Mouse (Mus musculus) MN1 (cell line): ENCODE measurements around the gene Irf8.

Source experiments
- DNase-seq: peaks from one replicate; pipeline ENCODE4 v3.0.0-alpha.2; 2016; ENCODE audit warnings: low spot score

Gene Irf8

DNA sequence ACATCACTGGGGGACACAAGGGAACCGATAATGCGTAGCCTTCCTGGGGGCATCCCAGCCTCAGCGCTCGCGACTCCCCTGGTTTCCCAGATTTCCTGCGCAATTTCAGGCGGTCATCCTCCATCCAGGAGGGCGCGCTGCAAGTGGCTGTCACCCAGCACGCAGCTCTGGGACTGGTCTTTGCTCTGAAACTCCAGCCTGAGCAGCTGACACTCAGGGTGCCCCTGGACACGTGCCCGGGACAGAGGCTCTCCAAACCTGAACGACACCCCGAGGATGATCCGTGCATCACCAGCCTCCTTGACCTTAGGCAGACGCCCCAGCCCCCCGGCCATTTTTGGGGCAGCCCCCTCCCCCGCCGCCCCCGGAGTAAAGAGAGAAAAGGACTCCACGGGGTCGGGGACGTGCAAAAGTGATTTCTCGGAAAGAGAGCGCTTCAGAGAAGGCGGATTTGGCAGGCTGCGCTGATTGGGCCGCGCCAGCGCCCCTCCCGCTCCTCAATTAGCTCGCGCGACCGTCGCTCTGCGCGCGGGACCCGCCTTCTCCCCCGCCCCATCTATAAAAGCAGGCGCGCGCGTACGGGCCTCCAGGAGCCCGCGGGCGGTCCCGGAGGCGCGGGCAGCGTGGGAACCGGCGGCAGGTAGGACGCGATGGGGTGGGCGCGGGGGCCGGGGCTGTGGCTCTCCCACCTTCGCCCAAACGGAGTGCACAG, at the start of gene Irf8:
Gene Irf8, plus strand, starts transcription at position 589 of the 712 bp plus-strand sequence.
- no peak for DNase-seq

DNA sequence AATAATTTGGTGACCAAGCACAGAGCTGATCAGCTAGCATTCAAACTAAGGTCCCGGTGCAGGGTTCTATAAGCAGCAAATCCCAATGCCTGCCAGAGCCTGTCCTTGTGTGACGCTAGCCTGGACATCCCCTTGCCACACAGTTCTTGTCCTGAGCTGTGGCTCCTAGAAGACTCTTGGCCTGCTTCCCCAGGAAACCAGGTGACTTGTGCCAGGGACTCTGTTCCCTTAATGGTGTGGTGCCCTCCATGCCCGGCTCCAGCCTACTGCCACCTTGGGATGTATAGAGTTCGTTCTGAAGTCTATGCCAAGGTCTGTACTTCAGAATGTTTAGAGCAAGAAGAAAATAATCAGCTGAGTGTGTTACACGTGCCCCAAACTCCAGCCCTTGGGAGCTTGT, 49.6 kb upstream of the Irf8 start:
- no peak for DNase-seq

DNA sequence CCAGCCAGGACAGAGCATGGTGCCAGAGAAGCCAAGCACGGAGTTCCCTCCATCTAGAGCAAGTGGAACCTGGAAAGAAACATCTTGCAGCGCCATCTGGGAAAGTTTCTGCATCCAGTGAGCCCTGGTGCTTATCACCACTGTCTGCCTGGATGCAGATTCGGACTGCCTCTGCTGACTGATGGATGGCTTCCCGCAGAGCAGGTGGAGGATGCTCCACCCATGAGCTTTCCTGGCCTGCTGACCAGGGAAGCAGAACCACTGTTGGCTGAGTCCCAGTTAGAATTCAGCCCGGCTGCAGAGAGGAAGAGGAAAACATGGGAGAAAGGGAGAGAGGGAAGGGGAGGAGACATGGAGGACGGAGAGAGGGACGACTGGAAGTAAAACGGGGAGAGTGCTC, 48.4 kb upstream of the Irf8 start:
- no peak for DNase-seq

DNA sequence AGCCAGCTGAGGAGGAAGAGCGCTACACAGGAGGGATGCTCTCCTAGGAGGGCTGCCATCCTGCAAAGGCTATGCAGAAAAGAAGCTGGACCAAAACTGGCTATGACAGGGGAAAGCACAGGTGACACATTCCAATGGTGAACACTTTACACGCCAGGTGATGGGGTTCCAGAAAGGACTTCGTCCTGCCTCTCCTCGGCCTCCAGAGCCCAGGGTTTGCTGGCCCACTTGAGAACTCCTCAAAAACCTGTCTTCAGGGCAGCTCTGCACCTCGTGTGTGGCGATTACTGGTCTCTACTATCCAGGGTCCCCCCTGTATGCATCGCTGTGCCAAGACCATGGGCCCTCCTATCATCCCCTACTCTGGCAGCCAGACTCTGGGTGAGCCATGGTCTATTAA, 47.6 kb upstream of the Irf8 start:
- DNase-seq, result no peak

DNA sequence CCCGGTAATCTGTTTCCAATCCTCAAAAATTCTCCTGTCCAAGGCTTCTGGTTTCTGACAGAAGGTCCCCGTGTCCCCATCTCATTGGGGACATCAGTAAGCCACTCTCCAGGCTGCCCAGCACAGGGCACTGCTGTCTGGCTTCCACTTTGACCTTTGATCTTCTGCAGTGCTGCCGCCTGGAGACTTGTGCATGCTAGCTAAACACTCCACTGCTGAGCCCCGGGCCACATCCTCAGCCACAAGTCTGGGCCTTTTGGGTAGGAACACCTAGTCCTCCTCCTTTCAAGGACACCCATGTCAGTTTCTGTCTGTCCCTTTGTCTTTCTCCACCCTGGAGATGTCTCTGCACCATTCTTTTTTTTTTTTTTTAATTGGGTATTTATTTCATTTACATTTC, 43.2 kb upstream of the Irf8 start:
- DNase-seq, result no peak

DNA sequence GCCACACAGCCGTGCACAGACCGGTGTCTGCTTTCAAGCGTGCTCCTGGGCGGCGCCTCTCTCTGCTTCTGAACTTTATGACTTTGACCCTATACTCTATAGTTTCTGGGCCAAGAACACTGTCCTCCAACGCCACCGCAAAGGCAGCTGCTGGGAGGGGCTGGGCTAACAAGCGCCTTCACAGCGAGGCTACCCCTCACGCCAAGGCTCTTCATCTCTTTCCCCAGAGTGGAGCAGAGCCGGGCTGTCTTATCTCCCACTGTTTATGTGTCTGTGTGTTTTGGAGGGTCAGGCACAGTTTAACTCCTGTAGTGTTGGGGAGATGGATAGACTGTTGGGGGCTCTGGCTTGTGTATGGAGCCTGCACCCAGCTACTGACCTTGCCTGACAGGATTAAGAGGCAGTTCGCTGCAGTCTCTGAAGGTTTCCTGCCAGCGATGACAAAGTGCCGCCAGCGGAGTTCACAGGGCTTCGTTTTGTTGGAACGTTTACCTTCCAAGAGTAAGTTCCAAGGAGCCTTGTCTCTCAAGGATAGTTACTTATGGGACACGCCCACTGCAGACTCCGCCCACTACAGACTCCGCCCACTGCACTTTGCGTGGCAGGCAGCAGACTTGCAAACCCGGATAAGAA, 42.2 kb upstream of the Irf8 start:
- DNase-seq, result no peak

DNA sequence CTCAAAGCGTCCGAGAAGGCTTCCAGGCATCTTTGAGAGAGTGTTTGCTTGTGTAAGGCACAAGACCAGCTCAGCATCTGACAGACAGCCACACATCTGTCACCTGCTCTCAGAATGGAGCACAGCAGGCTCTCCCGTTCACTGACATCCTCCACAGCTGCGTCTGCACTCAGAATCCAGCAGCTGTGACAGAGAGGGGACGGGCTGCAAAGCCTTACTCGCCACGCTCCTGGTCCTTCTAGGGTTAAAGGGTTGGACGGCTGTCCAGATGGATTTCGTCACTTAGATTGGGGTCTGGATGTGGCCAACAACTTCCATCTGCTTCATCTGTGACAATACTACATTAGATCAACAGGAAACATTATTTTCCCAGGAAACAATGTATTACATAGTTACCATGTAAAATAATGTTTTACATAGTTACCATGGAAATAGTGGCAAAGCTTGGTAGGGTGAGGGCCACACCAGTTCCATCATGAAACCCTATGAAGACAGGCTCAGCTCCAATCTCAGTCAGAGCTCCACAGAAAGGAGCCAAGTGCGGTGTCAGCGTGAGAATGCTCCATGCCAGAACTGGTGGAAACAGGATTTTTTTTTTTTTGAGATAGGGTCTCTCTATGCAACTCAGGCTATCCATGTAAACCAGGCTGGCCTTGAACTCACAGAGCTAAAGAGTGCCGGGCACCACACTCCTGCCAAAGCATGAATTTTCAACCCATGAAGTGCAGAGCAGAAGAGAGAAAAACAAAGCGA, 39.6 kb upstream of the Irf8 start:
- DNase-seq, result no peak

DNA sequence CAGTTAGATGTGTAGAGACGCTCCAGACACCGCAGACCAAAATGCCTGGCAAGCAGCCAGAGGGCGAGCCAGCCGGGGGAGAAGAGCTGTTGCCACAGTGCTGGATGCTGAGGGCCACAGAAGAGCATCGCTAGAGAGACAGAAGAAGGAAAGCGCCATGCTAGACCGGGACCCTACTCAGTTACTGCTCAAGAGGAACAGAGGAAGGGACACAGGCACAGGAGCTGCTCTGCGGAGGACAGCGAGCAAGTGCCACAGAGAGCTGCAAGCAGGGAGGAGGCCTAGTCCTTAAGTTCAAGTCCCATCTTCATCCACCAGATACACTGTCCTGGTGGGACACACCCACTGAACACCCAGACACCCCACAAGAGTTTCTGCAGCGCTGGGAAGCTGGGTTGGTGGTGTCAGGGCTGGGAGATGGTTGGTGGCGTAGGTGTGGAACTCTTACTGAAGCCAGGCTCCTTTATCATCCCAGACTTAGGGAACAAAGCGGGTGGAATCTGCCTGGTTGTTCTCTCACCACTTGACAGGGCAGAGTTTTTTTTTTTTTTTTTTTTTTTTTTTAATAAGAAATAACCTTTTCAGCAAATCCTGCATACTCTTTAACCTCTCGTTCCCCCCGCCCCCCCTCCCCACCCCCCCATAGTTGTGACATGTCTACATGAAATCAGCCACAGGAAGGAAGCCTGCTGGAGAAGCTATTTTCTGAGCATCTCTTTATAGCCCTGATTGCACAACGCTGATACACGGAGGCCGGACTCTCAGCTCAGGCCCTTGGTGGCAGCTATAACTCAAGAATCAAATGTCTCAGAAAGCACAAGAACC, 38.8 kb upstream of the Irf8 start:
- peak; percentile 69 for DNase-seq

DNA sequence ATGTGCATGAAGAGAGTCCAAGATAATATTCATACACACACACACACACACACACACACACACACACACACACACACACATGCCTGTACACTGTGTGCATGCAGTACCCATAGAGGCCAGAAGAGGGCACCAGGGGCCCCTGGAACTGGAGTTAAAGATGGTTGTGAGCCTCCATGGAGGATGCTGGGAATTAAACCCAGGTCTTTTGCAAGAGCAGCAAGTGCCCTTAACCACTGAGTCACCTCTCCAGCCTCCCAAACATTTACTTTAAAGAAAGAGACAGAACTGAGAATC, 38.2 kb upstream of the Irf8 start:
- DNase-seq, result no peak

DNA sequence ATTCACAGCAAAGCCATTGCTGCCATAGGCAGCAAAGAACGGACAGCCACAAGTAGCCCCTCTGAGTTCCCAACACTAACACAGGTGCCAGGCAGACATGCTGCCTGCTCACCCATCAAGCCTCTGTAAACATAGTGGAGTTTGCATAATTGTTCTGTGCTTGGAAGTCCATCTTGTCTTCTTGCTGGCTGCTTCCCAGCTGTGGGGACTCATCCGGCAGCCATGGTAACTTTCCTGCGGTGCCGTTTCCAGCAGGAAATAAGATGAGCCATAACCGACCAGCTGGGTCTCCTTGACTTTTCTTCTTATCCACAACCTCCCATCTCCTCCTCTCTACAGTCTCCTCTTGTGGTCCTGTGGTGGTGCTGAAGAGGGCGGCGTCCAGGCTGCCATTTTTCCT, 37.7 kb upstream of the Irf8 start:
- DNase-seq, result no peak

DNA sequence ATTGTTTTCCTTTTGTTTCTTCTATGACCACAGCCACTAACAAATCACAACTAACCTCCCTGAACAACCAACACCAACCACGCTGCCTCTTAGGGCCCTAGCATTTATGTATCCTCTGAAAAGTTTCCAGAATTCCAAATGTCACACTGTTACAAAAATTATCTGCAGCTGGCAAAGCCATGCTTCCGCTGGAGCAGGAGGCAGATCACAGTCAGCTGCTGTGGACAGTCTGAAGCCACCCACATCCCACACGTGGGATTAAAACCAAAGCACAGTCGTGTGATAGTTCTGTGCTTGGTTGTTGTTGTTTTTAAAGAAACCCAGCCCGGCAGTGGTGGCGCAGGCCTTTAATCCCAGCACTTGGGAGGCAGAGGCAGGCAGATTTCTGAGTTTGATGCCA, 37.1 kb upstream of the Irf8 start:
- DNase-seq, result no peak

DNA sequence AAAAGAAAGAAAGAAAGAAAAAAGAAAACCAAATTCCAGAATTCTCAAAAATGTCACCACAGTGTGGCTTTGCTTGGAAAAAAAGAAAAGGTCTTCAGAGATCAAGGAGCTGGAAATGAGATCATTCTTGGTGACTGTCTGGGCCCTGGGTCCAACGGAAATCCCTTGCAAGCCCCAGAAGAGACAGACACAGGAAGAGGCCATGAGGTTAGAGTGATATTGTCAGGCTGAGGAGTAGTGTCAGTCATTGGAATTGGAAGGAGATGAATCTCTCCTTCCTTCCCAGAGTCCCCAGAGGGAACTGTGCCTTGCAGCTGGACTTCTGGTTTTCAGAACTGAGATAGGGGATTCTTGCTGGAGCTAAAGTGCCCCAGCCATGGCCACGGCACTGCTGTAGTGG, 36.6 kb upstream of the Irf8 start:
- no peak for DNase-seq

DNA sequence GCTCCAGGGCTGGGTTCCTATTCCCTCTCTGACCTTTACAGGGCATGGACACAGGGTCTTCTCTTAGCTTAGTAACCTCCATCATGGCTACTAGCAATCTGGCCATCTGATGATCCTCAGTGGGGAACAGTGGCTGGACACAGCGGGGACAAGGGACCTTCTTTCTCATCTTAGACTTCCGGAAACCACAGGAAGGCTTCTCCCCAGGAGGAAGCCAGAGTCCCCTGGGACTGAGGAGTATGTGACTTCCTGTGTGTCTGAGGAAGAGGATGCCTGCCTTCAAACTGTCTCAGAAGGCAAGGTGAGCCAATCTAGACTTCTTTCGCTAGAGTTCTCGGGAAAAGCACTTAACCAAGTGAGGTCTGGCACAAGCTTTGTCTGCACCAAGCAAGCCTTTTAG, 36.1 kb upstream of the Irf8 start:
- no peak for DNase-seq

DNA sequence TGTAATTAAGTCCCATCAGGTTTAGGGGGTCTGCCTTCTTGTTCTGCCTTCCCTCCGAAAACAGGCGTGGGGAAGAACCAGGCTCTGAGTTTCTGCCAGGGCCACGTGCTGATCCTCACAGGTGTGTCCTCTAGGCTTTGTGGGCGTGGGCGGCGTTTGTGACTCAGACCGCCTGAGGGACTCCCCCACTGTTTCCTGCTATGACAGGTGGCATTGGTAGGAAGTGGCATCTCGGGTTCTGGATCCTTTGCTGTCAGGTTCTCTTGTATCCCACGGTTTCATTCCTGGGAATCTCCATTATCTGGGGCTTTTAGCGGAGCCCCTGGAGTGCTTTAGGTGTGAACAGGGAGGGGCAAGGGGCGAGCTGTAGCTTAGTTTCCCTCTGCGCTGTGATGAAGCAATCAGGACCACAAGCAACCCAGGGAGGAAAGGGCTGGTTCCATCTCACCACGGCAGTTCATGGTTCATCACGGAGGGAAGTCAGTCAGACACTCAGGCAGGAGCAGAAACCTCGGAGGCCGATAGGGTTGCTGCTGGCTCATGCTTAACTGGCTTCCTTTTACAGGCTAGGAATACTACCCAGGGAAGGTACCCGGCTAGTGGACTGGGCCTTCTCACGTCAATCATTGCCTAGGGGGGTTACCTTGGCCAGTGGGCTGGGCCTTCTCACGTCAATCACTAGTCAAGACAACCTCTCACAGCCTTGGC, 34.2 kb upstream of the Irf8 start:
- DNase-seq, result no peak

DNA sequence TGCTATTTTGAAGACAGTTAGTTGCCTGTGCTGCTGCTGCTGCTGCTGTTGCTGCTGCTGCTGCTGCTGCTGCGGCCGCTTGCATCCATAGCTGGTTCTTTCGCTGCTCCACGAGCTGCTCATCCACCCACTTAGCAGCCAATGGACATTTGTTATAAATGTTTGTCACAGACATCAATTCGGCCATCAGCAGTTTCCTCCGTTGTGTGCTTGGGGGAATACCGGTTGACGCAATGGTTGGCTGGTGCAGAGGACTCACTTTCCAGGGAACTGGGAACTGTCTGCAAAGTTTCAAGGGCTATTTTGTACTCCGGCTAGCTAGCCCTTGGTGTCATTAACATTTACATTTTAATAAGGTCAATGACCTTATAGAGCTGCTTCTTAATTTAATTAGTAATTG, 32.0 kb upstream of the Irf8 start:
- no peak for DNase-seq

DNA sequence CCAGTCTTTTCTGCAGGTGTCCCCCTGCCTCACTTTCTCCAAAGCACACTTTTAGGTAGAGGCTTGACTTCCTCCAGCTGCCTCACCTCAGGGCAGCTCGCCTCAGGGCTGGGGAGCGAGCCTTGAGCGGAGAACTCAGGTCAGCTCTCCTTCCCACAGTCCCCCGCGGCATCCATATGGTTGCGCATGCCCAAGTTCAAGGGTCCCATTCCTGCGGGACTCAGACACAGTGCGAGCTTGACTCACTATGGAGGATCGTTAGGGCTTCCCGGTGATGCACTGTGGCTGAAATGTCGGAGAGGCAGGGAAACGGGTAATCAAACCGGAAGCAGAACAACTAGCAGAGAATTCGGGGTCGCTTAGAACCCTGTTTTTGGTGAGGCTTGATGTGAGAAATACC, 31.0 kb upstream of the Irf8 start:
- DNase-seq, result no peak

DNA sequence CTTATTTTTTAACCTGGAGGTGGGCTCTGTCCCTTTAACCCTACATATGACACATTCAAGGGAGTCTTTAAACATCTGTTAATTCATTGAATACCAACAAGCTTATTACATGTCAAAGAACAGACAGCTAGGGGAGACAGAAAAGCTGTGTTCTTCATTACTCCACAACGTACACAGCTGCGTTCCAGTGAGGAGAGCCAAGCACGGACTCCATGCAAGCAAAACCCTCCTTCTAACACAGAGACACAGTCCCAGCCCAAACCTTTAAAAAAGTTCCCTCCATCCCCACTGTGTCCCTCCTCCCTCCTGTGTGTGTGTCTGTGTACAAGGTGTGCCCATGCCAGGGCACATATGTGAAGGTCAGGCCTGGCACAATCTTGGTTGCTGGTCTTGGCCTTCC, 30.0 kb upstream of the Irf8 start:
- DNase-seq, result no peak

DNA sequence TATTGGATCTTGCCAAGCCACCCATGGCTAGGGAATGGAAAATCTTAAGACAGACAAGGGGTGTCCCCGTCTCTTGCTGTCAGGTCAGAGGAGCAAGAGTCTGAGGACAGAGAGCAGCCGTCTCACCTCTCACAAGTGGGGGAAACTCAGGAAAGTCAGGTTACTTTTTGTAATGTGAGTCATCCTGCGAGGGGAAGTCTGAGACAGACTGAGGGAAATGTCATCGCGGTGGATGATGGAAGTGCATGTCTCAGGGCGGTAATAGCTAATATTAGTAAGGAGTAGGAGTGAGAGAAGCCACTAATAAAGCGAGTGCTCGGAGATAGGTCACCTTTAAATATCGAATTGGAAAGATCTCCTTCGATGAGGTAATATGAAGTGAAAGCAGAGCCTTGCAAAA, 27.0 kb upstream of the Irf8 start:
- no peak for DNase-seq

DNA sequence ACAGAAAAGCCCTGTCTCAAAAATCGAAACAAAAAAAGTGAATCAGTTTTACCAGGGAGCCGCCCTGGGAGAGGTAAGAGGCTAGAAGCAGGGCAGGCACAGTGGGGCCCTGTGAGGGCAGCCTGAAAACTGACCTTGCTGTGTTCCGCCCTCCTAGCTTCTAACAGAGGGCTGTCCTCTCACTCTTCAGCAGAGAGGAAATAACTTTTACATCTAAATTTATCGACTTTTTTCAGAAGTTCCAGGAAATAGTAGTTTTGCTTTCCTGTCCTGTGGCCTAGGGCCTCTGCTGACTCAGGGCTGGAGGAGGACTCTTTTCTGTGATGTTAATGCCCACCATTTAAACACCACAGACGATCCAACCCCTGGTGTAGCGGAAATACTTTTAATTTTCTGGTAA, 21.0 kb upstream of the Irf8 start:
- DNase-seq, result no peak

DNA sequence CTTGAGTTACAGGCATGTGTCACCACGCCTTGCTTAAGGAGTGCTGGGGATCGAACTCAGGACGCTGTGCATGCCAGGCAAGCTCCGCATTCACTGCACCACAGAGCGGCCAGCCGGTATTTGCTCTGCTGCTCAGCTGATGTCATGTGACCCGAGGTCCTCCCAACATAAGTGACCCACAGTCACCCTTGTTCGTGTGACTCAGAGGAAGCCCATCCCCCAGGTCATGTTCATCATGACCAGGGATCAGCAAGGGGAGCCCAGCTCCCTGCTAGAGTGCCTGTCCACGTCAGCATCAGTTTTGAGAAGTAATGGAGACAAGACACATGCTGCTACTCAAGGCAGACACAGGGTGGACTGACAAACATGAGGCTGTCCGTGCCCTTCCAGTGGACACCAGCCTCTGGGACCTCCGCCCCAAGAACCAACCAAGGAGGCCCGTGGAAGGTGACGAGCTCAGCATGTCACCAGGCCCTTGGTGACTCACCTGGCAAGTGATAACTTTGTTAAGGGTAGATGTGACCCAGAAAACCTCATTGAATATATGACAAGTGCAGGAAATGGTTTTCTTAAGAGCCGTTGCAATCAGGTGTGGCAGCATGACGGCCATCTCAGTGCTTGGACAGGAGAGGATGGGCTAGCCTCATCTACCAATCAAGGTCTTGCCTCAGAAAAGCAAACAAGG, 20.0 kb upstream of the Irf8 start:
- no peak for DNase-seq

DNA sequence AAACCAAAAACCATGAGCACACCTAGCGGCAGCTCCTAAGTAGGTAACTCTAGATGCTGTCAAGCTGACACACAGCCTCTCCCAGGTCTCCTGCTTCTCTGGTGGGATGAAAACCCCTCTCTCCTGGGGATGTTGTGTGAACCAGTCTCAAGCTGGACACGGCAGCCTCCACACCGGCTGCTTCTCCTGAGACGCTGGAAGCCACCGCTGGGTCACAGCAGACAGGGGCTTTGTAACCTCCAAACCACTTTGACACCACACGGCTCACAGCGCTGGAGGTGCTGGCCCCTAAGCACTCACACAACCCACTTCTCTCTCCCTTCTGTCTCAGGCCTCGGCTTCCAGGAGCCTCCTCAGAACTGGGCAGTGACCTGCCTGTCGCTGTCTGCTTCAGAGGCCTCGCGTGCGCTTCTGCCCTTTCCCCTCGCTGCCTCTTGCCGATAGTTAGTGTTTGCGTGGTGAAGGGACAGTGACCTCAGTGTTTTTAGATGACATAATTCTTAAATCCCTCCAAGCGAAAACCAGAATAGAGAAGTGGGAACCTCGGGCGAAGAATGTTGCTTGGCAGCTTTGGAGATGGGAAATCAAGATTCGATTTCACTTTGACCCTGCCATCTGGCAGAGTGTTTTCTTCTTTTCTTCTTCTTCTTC, 16.4 kb upstream of the Irf8 start:
- DNase-seq, result no peak
